Mouse (Mus musculus) MN1 (cell line): Measurements from ENCODE around the gene Zfhx2.
"Not testable (repeated sequence)": the region's sequence is repeated elsewhere in the genome, so short reads cannot be mapped to it uniquely, and the experiment has no call there.

Source experiments
- DNase-seq: peaks from one replicate; pipeline ENCODE4 v3.0.0-alpha.2; 2016; ENCODE audit warnings: low spot score

Gene Zfhx2

GRCm38 (mm10) chr14:55047971-55048531, 44.1 kb downstream of the Zfhx2 start:
- no peak for DNase-seq

GRCm38 (mm10) chr14:55043694-55044093, 48.4 kb downstream of the Zfhx2 start:
- not testable (repeated sequence) for DNase-seq

- DNase-seq, result no peak
These were observed 59.4 kb downstream of the Zfhx2 start for GRCm38 (mm10) chr14:55032695-55033225.

- DNase-seq, result peak; percentile 49
These were observed 63.0 kb downstream of the Zfhx2 start for GRCm38 (mm10) chr14:55029034-55029698.

GRCm38 (mm10) chr14:55028333-55028835, 63.7 kb downstream of the Zfhx2 start:
- no peak for DNase-seq

GRCm38 (mm10) chr14:55027653-55028052, 64.5 kb downstream of the Zfhx2 start:
- DNase-seq, result peak; percentile 34

GRCm38 (mm10) chr14:55027251-55027650, 64.9 kb downstream of the Zfhx2 start:
- DNase-seq, result no peak

GRCm38 (mm10) chr14:55025527-55025926, 66.6 kb downstream of the Zfhx2 start:
- no peak for DNase-seq

GRCm38 (mm10) chr14:55024236-55024635, 67.9 kb downstream of the Zfhx2 start:
- DNase-seq, result peak; percentile 79

GRCm38 (mm10) chr14:55023011-55023410, 69.1 kb downstream of the Zfhx2 start:
- DNase-seq, result no peak

- DNase-seq, result no peak
These were observed 71.7 kb downstream of the Zfhx2 start for GRCm38 (mm10) chr14:55020394-55020793.

GRCm38 (mm10) chr14:55016876-55017275, 75.2 kb downstream of the Zfhx2 start:
- no peak for DNase-seq

- DNase-seq, result no peak
These were observed 76.4 kb downstream of the Zfhx2 start for GRCm38 (mm10) chr14:55015767-55016111.

GRCm38 (mm10) chr14:55014991-55015766, 76.9 kb downstream of the Zfhx2 start, which contains the start of gene Ngdn:
TSS of gene Ngdn (plus strand) at chr14:55015454.
- DNase-seq, result peak; percentile 99

- no peak for DNase-seq
These were observed 77.5 kb downstream of the Zfhx2 start for GRCm38 (mm10) chr14:55014591-55014990.

GRCm38 (mm10) chr14:55011116-55011515, 81.0 kb downstream of the Zfhx2 start:
- no peak for DNase-seq
